Mouse (Mus musculus): ENCODE measurements around the gene Trp63.

Gene Trp63

DNA sequence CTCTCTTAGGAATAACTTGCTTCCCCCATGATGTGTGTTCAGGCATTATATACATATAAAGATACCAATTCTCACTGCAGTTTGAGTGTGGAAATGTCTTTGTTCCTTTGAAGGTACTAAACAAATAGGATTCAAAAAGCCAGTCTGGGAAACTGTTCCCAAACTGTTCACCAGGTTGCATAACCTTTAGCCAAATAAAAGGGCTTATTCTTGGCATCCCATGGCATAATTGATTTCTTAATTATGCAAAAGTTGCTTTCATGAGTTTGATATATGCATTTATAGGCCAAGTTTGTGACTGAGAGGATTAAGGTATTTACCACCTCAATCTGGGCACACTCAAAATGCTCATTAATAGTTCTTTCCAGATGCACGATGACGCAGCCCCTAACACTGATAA is 192.1 kb downstream of the Trp63 start:
- DNase-seq (ENCODE audit: low read depth, low spot score): no peak

DNA sequence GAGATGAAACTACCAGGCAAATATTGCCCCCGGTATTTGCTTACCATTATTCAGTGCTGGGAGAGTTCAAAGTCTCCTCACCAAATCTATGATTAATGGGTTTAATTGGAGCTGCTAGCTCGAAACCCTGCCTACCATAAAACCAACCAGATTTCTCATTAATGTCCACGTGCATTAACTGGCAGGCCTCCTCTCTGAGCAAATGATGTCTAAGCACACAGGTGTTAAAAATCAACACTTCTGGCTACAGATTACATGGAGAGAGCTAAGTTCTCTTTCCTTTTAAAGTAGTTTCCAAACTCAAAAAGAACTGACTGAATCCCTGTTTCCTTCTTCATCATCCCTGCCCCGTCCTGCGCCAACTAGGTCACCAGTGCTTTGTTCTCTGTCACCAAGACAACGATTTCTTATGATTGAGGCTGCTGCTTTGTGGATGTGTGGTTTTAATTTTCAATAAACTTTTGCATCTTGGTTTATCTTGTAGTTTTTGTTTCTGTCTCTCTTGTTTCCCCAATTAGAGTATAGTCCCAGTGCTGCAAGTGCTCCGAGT is 193.9 kb downstream of the Trp63 start:
- no peak for DNase-seq (ENCODE audit: low read depth, low spot score)

DNA sequence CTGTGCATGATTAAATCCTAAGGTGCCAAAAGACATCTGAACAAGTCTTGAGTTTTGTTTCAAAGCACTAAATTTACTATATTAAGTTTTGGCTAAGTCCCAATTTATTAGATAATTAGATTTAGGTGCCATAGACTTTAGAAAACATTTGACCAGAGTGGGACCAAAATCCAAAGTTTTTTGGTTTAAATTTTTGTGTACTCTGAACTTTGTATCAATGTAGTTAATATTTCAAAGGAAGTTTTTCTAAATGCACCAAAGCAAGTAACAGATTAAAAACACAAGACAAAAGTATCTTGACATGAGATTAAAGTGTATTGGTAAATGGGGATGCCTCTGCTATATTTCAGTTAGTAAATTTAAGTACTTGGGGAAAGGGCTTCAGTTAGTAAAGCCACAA is 194.6 kb downstream of the Trp63 start:
- no peak for DNase-seq (ENCODE audit: low read depth, low spot score)

DNA sequence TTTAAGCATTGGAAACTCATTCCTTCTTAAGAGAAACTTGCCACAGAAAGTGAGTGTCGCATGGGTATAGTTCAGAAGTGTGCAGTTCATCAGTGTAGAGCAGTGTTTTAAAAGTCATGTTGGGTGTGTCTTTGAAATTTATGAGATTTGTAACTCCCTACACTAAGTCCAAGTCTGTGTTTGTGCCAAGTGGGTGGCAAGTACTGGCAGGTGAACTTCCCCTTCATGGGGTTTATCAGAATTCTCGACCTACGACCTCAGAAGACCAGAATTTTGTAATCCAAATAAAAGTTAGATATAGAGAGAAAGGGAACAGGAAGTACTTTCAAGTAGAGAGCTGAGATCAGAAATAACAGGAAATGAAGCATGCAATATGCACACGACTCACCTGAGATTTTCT is 215.5 kb downstream of the Trp63 start:
- DNase-seq (ENCODE audit: low read depth, low spot score): no peak

DNA sequence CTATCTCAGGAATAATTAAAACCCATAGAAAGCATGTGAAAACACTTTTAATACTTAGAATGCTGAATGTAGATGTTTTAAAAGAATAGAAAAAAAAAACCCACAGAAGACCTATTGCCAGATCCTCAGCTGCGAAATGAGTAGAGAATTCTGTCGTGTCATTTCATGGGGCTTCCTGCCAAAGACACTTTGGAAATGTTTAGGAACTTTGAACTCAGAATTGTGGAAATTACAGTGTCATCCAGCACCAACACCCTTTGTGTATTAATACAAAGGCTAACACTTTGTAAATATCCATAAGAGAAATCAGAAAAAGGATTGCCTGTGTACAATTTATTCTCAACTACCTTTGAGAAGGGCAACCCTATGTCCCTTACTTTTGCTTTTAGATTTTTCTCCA is 216.1 kb downstream of the Trp63 start:
- DNase-seq (ENCODE audit: low read depth, low spot score): no peak

DNA sequence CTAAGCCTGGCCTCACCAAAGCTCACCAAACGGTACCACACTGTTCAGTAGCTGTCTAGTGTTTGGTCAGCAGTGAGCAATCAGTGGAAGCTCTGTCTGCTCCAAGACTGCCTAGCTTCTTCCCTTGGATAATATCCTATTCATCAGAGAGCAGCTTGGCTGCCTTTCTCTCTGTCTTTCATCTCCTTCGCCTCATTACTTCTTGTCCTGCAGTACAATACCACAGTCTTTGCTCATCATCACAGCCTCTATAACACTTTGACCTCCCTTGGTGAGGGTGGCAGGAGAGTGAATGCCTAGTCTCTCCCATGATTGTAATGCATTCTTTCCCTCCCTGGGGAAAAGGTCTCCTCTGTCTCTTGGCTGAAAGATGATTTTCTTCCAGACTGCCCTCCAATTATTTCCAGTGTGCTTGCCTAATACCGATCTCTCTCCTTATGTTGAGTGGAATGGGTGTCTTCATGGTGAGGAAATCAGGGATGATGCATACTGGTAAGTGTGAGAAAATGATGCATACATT is 216.9 kb downstream of the Trp63 start:
- DNase-seq (ENCODE audit: low read depth, low spot score): peak; percentile 4

DNA sequence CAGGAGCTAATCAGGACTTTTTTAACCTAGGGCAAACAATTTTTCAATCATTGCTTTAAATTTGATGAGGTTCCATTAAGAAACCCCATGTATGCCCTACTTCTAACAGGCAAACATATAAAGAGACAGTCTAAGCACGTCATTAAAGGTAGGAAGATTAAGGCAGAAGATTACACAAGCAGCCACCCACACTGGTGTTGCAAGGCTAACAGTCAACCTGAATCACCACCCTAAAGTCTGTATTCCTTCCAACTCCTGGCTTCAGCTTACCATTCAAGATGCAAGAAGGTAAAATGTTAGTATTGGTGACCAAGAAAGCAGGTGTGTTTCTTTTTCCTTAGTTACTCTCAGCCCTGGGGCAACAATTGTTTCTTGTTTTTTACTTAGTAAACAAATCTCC is 228.6 kb downstream of the Trp63 start:
- no peak for DNase-seq (ENCODE audit: low read depth, low spot score)

DNA sequence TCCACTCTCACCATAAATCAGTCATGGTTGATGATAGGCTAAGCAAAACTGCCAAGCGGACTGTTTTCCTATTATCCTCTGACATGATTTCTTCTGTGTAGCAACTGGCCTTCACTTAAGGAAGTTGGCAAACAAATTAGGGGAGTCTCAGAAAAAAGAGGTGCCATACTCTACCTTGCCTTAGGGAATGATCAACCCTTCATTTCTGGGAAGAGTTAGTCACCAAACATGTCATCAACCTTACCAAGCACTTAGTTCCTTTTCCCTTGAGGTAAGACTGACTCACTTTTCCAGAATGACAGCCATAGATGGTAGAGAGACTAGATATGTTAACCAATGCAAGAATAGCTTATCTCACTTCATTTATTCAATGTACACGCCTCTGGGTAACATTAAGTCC is 250.6 kb downstream of the Trp63 start:
- DNase-seq (ENCODE audit: low read depth, low spot score): no peak

All from skeletal muscle tissue, adult 2 months (tissue).